Mouse (Mus musculus): ENCODE measurements at regions not wholly inside any gene's neighbourhood (a gene's known extent, or its start where the extent isn't known, plus 50 kb on each side); places are given as distances from the start of the nearest gene placed in this dataset.

- H3K27ac ChIP-seq, result no peak overlapping the region
- H3K36me3 ChIP-seq, result no peaks in the 10 kb centered on the region
- no peak overlapping the region for H3K9ac ChIP-seq
- no peaks in the 10 kb centered on the region for H3K9me3 ChIP-seq
- ATAC-seq (ENCODE audit: borderline replicate concordance, extremely low read depth, low FRiP score, low TSS enrichment), result no peak
- H3K4me2 ChIP-seq, result no peak overlapping the region
- H3K4me1 ChIP-seq, result no peaks in the 10 kb centered on the region
- H3K4me3 ChIP-seq, result no peak overlapping the region
- no peaks in the 10 kb centered on the region for H3K27me3 ChIP-seq
- WGBS, result 73% methylated on average over 11 of the region's 11 CpGs
Measured at GRCm38 (mm10) chr15:36914239-36915100, 93.1 kb downstream of the Zfp706 start.

- no peaks in the 10 kb centered on the region for H3K27me3 ChIP-seq
- H3K9me3 ChIP-seq, result no peaks in the 10 kb centered on the region
- no peak overlapping the region for H3K4me3 ChIP-seq
- H3K4me2 ChIP-seq, result no peak overlapping the region
- no peaks in the 10 kb centered on the region for H3K36me3 ChIP-seq
- ATAC-seq (ENCODE audit: borderline replicate concordance, extremely low read depth, low FRiP score, low TSS enrichment), result no peak
- no peak overlapping the region for H3K9ac ChIP-seq
- H3K27ac ChIP-seq, result no peak overlapping the region
- no peaks in the 10 kb centered on the region for H3K4me1 ChIP-seq
- 82% methylated on average over 7 of the region's 7 CpGs for WGBS
Measured at GRCm38 (mm10) chr15:36913308-36913707, 94.3 kb downstream of the Zfp706 start.

- Histone ChIP-seq H3K9me3 (no peaks in the 10 kb centered on the region), H3K4me1 (no peaks in the 10 kb centered on the region), H3K36me3 (no peaks in the 10 kb centered on the region), H3K27me3 (no peaks in the 10 kb centered on the region), H3K4me2 (no peak overlapping the region), H3K27ac (no peak overlapping the region), H3K4me3 (no peak overlapping the region), H3K9ac (no peak overlapping the region)
- WGBS, result 47% methylated on average over 2 of the region's 2 CpGs
- ATAC-seq (ENCODE audit: borderline replicate concordance, extremely low read depth, low FRiP score, low TSS enrichment), result no peak
Measured at GRCm38 (mm10) chr15:36910272-36910671, 97.3 kb downstream of the Zfp706 start.

GRCm38 (mm10) chr15:36909494-36909893 is 98.1 kb downstream of the Zfp706 start:
- no peak overlapping the region for H3K4me2 ChIP-seq
- 0 out of 2 replicates have a peak, but pooled peaks cover 2% of the 10 kb centered on the region for H3K4me1 ChIP-seq
- no peaks in the 10 kb centered on the region for H3K27me3 ChIP-seq
- WGBS, result 72% methylated on average over 3 of the region's 3 CpGs
- ATAC-seq (ENCODE audit: borderline replicate concordance, extremely low read depth, low FRiP score, low TSS enrichment), result no peak
- H3K4me3 ChIP-seq, result no peak overlapping the region
- no peaks in the 10 kb centered on the region for H3K9me3 ChIP-seq
- H3K36me3 ChIP-seq, result no peaks in the 10 kb centered on the region
- H3K9ac ChIP-seq, result no peak overlapping the region
- no peak overlapping the region for H3K27ac ChIP-seq

- ATAC-seq (ENCODE audit: borderline replicate concordance, extremely low read depth, low FRiP score, low TSS enrichment), result no peak
- Histone ChIP-seq H3K4me2 (no peak overlapping the region), H3K27ac (no peak overlapping the region), H3K9ac (no peak overlapping the region), H3K27me3 (no peaks in the 10 kb centered on the region), H3K4me3 (no peak overlapping the region), H3K9me3 (no peaks in the 10 kb centered on the region), H3K36me3 (no peaks in the 10 kb centered on the region), H3K4me1 (peaks cover 19% of the 10 kb centered on the region)
- WGBS, result 71% methylated on average over 5 of the region's 5 CpGs
Measured at GRCm38 (mm10) chr15:36906789-36907188, 100.8 kb downstream of the Zfp706 start.

- no peak overlapping the region for H3K9ac ChIP-seq
Measured at GRCm38 (mm10) chr15:36906052-36906451, 101.5 kb downstream of the Zfp706 start.

GRCm38 (mm10) chr15:36903922-36904321 is 103.7 kb downstream of the Zfp706 start:
- 72% methylated on average over 5 of the region's 5 CpGs for WGBS
- H3K4me1 ChIP-seq, result peaks cover 39% of the 10 kb centered on the region

More at GRCm38 (mm10) chr15:36906052-36906451, 101.5 kb downstream of the Zfp706 start:
- no peak overlapping the region for H3K27ac ChIP-seq
- no peak overlapping the region for H3K4me2 ChIP-seq
- peaks cover 27% of the 10 kb centered on the region for H3K4me1 ChIP-seq
- H3K9me3 ChIP-seq, result no peaks in the 10 kb centered on the region
- H3K4me3 ChIP-seq, result no peak overlapping the region
- WGBS, result 38% methylated on average over 3 of the region's 3 CpGs
- H3K27me3 ChIP-seq, result no peaks in the 10 kb centered on the region
- no peaks in the 10 kb centered on the region for H3K36me3 ChIP-seq
- no peak for ATAC-seq (ENCODE audit: borderline replicate concordance, extremely low read depth, low FRiP score, low TSS enrichment)

GRCm38 (mm10) chr15:36903309-36903708 is 104.3 kb downstream of the Zfp706 start:
- Histone ChIP-seq H3K36me3 (no peaks in the 10 kb centered on the region), H3K4me3 (no peak overlapping the region), H3K9me3 (no peaks in the 10 kb centered on the region), H3K4me1 (peaks cover 39% of the 10 kb centered on the region), H3K9ac (no peak overlapping the region), H3K27ac (peak overlapping the region; percentile 76), H3K27me3 (no peaks in the 10 kb centered on the region), H3K4me2 (no peak overlapping the region)
- ATAC-seq (ENCODE audit: borderline replicate concordance, extremely low read depth, low FRiP score, low TSS enrichment), result no peak; the same call in 1 of the 2 replicates
- WGBS, result 17% methylated on average over 4 of the region's 4 CpGs

More at GRCm38 (mm10) chr15:36903922-36904321, 103.7 kb downstream of the Zfp706 start:
- H3K4me3 ChIP-seq, result no peak overlapping the region
- no peaks in the 10 kb centered on the region for H3K9me3 ChIP-seq
- no peak overlapping the region for H3K9ac ChIP-seq
- peak overlapping the region; percentile 76; the same call in 1 of the 2 replicates for H3K27ac ChIP-seq
- no peak overlapping the region for H3K4me2 ChIP-seq
- H3K36me3 ChIP-seq, result no peaks in the 10 kb centered on the region
- H3K27me3 ChIP-seq, result no peaks in the 10 kb centered on the region
- no peak for ATAC-seq (ENCODE audit: borderline replicate concordance, extremely low read depth, low FRiP score, low TSS enrichment)

GRCm38 (mm10) chr15:36901830-36902285 is 105.7 kb downstream of the Zfp706 start:
- 6% methylated on average over 7 of the region's 7 CpGs for WGBS
- no peak overlapping the region for H3K9ac ChIP-seq
- peaks cover 39% of the 10 kb centered on the region for H3K4me1 ChIP-seq
- no peak overlapping the region; the same call in 1 of the 2 replicates for H3K4me2 ChIP-seq
- no peak overlapping the region for H3K27ac ChIP-seq
- H3K27me3 ChIP-seq, result no peaks in the 10 kb centered on the region
- H3K4me3 ChIP-seq, result no peak overlapping the region
- ATAC-seq (ENCODE audit: borderline replicate concordance, extremely low read depth, low FRiP score, low TSS enrichment), result peak; percentile 85
- H3K36me3 ChIP-seq, result no peaks in the 10 kb centered on the region
- no peaks in the 10 kb centered on the region for H3K9me3 ChIP-seq

- Histone ChIP-seq H3K27ac (no peak overlapping the region), H3K36me3 (no peaks in the 10 kb centered on the region), H3K9ac (no peak overlapping the region), H3K27me3 (no peaks in the 10 kb centered on the region), H3K9me3 (no peaks in the 10 kb centered on the region), H3K4me1 (peaks cover 39% of the 10 kb centered on the region), H3K4me3 (no peak overlapping the region), H3K4me2 (no peak overlapping the region; the same call in 1 of the 2 replicates)
- ATAC-seq (ENCODE audit: borderline replicate concordance, extremely low read depth, low FRiP score, low TSS enrichment), result 0 out of 2 replicates have a peak, but pooled peaks have one; percentile 7
- WGBS, result 48% methylated on average over 5 of the region's 5 CpGs
Measured at GRCm38 (mm10) chr15:36901350-36901749, 106.2 kb downstream of the Zfp706 start.

- H3K27me3 ChIP-seq, result no peaks in the 10 kb centered on the region
- H3K4me2 ChIP-seq, result no peak overlapping the region
- H3K4me3 ChIP-seq, result no peak overlapping the region
- no peak for ATAC-seq (ENCODE audit: borderline replicate concordance, extremely low read depth, low FRiP score, low TSS enrichment)
- H3K27ac ChIP-seq, result no peak overlapping the region
- H3K36me3 ChIP-seq, result no peaks in the 10 kb centered on the region
- WGBS, result 27% methylated on average over 2 of the region's 2 CpGs
- H3K9me3 ChIP-seq, result no peaks in the 10 kb centered on the region
- H3K4me1 ChIP-seq, result peaks cover 39% of the 10 kb centered on the region
- no peak overlapping the region for H3K9ac ChIP-seq
Measured at GRCm38 (mm10) chr15:36900940-36901339, 106.6 kb downstream of the Zfp706 start.

GRCm38 (mm10) chr15:36899882-36900281 is 107.7 kb downstream of the Zfp706 start:
- Histone ChIP-seq H3K27me3 (no peaks in the 10 kb centered on the region), H3K9ac (no peak overlapping the region), H3K4me3 (no peak overlapping the region), H3K27ac (no peak overlapping the region), H3K36me3 (no peaks in the 10 kb centered on the region), H3K4me2 (no peak overlapping the region), H3K9me3 (no peaks in the 10 kb centered on the region), H3K4me1 (peaks cover 39% of the 10 kb centered on the region)
- ATAC-seq (ENCODE audit: borderline replicate concordance, extremely low read depth, low FRiP score, low TSS enrichment), result no peak
- 49% methylated on average over 2 of the region's 2 CpGs for WGBS

Measured in lung, embryonic 15.5 days (tissue).